Mouse (Mus musculus): ENCODE data around the gene Echdc3.

DNA sequence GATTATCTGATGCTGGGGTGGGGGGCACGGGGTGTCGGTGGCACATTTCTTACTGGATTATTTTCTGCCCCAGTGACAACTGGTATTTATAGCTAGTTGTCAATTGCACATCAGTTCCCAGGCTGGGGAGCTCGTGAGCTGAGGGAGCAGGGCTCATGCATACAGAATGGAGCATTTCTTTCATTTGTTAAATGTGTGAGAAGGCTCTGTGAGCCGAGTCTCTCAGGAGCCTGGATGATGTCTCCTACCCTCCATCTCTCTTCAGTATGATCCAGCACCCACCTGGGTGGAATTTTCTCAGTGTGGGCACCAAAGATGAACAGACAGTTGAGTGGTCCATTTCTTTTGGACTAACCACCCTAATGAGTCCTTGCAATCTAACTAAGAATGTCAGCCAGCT, 25.9 kb downstream of the Echdc3 start:
- no peak for TF ChIP-seq EP300 (IDR thresholded peaks at IDR 0.05)
- TF ChIP-seq CTCF (IDR thresholded peaks at IDR 0.05), result no peak
